Mouse (Mus musculus): Measurements from ENCODE around the gene Fam198a.

- TF ChIP-seq CTCF (IDR thresholded peaks at IDR 0.05; ENCODE audit: borderline replicate concordance, extremely low read depth, insufficient read depth, insufficient read length): no peak
- TF ChIP-seq POLR2A (IDR thresholded peaks at IDR 0.05; ENCODE audit: borderline replicate concordance, extremely low read depth, insufficient read depth, insufficient read length, poor library complexity, severe bottlenecking): no peak
Observed at GRCm38 (mm10) chr9:122012816-122013215, 62.0 kb downstream of the Fam198a start.

All from brain, embryonic 14.5 days (tissue).